Mouse (Mus musculus): Measurements from ENCODE around the gene Fam83d. TPM values are rescaled to one million over a fixed set of nuclear protein-coding genes. Genes with fewer than 3 reads are reported as not detected.

Fam83d gene
- polyA plus RNA-seq, 1 experiment from 2014 or later, result 18.5 TPM

GRCm38 (mm10) chr2:158739113-158739512, 28.8 kb upstream of the Fam83d start:
- 86% methylated on average over 3 of the region's 3 CpGs for WGBS
- ATAC-seq, result no peak
- no peak overlapping the region for H3K4me2 ChIP-seq (ENCODE audit: low read length)

DNA sequence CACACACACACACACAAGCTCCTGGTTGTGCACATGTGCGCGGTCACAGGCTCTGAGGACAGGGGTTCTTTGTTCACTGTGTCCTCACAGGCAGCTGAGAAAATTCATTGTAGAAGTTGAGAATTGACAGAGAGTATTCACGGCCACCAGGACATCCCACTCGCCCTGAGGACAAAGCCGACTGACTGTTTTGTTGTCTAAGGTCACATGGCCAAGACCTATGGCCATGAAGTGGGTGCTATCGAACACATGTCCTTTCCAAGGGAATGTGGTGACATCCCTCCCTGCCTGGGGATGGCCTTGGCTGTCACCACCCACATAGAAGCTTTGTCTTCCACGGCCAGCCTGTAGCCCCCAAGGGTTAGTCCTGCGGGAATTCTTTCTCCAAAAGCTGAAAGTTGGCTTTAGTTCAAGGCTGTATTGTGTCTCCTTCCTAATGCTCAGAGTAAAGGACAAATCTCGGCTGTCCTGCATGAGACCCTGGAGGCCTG, 26.8 kb upstream of the Fam83d start:
- H3K9me3 ChIP-seq (ENCODE audit: control insufficient read depth, low read length), result no peaks in the 10 kb centered on the region
- peaks cover 8% of the 10 kb centered on the region for H3K4me1 ChIP-seq (replicated peaks; ENCODE audit: control insufficient read depth, insufficient read depth, low read length)
- no peak overlapping the region for H3K9ac ChIP-seq (replicated peaks; ENCODE audit: low read depth, low read length)
- H3K4me3 ChIP-seq (replicated peaks; ENCODE audit: low read length), result no peak overlapping the region
- no peak overlapping the region for H3K27ac ChIP-seq (ENCODE audit: low read length)
- no peaks in the 10 kb centered on the region for H3K27me3 ChIP-seq (replicated peaks; ENCODE audit: control insufficient read depth, insufficient read depth, low read length)
- H3K4me2 ChIP-seq (ENCODE audit: low read length), result no peak overlapping the region
- no peak for ATAC-seq
- no peaks in the 10 kb centered on the region for H3K36me3 ChIP-seq (ENCODE audit: control insufficient read depth, insufficient read depth)
- 40% methylated on average over 9 of the region's 9 CpGs for WGBS

More at GRCm38 (mm10) chr2:158739113-158739512, 28.8 kb upstream of the Fam83d start:
- Histone ChIP-seq H3K27ac (ENCODE audit: low read length) (no peak overlapping the region), H3K27me3 (replicated peaks; ENCODE audit: control insufficient read depth, insufficient read depth, low read length) (no peaks in the 10 kb centered on the region), H3K4me1 (replicated peaks; ENCODE audit: control insufficient read depth, insufficient read depth, low read length) (peaks cover 8% of the 10 kb centered on the region), H3K9ac (replicated peaks; ENCODE audit: low read depth, low read length) (no peak overlapping the region), H3K36me3 (ENCODE audit: control insufficient read depth, insufficient read depth) (no peaks in the 10 kb centered on the region), H3K9me3 (ENCODE audit: control insufficient read depth, low read length) (no peaks in the 10 kb centered on the region), H3K4me3 (replicated peaks; ENCODE audit: low read length) (no peak overlapping the region)

- peaks cover 8% of the 10 kb centered on the region for H3K4me1 ChIP-seq (replicated peaks; ENCODE audit: control insufficient read depth, insufficient read depth, low read length)
- H3K9ac ChIP-seq (replicated peaks; ENCODE audit: low read depth, low read length), result no peak overlapping the region
- H3K27ac ChIP-seq (ENCODE audit: low read length), result no peak overlapping the region
- ATAC-seq, result no peak
- no peak overlapping the region for H3K4me2 ChIP-seq (ENCODE audit: low read length)
- H3K4me3 ChIP-seq (replicated peaks; ENCODE audit: low read length), result no peak overlapping the region
- H3K9me3 ChIP-seq (ENCODE audit: control insufficient read depth, low read length), result no peaks in the 10 kb centered on the region
- no peaks in the 10 kb centered on the region for H3K36me3 ChIP-seq (ENCODE audit: control insufficient read depth, insufficient read depth)
- no peaks in the 10 kb centered on the region for H3K27me3 ChIP-seq (replicated peaks; ENCODE audit: control insufficient read depth, insufficient read depth, low read length)
- WGBS, result 78% methylated on average over 5 of the region's 5 CpGs
Measured at GRCm38 (mm10) chr2:158742431-158742830, 25.5 kb upstream of the Fam83d start.

GRCm38 (mm10) chr2:158743518-158744141, 24.3 kb upstream of the Fam83d start:
- Histone ChIP-seq H3K27me3 (replicated peaks; ENCODE audit: control insufficient read depth, insufficient read depth, low read length) (no peaks in the 10 kb centered on the region), H3K27ac (ENCODE audit: low read length) (no peak overlapping the region), H3K4me3 (replicated peaks; ENCODE audit: low read length) (no peak overlapping the region), H3K4me1 (replicated peaks; ENCODE audit: control insufficient read depth, insufficient read depth, low read length) (peaks cover 8% of the 10 kb centered on the region), H3K4me2 (ENCODE audit: low read length) (no peak overlapping the region), H3K36me3 (ENCODE audit: control insufficient read depth, insufficient read depth) (no peaks in the 10 kb centered on the region), H3K9me3 (ENCODE audit: control insufficient read depth, low read length) (no peaks in the 10 kb centered on the region), H3K9ac (replicated peaks; ENCODE audit: low read depth, low read length) (no peak overlapping the region)
- 91% methylated on average over 11 of the region's 11 CpGs for WGBS
- ATAC-seq, result no peak

DNA sequence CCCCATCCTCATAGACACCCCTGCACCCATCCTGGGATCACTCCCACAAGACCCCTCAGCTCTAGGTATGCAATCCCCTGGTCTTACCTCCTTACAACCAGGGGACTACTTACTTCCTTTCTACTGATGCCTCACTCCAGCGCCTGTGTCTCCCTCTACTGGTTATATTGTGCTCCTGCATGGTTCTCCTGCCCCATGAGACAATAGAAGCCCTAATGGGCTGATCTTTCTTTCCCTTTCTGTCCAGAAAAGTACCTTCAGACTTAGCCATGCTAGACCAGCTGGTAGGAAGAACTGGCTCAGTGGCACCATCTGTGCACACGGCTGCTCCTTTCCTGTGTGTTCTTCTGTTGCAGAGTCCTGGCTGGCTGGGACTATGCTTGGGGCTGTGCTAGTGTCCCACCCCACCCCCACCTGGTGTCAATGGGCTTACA, 22.8 kb upstream of the Fam83d start:
- peaks cover 8% of the 10 kb centered on the region for H3K4me1 ChIP-seq (replicated peaks; ENCODE audit: control insufficient read depth, insufficient read depth, low read length)
- H3K36me3 ChIP-seq (ENCODE audit: control insufficient read depth, insufficient read depth), result no peaks in the 10 kb centered on the region
- WGBS, result 19% methylated on average over 2 of the region's 2 CpGs
- no peak overlapping the region for H3K9ac ChIP-seq (replicated peaks; ENCODE audit: low read depth, low read length)
- H3K9me3 ChIP-seq (ENCODE audit: control insufficient read depth, low read length), result no peaks in the 10 kb centered on the region
- H3K27ac ChIP-seq (ENCODE audit: low read length), result no peak overlapping the region
- peak; percentile 76 for ATAC-seq
- no peak overlapping the region for H3K4me2 ChIP-seq (ENCODE audit: low read length)
- no peak overlapping the region for H3K4me3 ChIP-seq (replicated peaks; ENCODE audit: low read length)
- no peaks in the 10 kb centered on the region for H3K27me3 ChIP-seq (replicated peaks; ENCODE audit: control insufficient read depth, insufficient read depth, low read length)

DNA sequence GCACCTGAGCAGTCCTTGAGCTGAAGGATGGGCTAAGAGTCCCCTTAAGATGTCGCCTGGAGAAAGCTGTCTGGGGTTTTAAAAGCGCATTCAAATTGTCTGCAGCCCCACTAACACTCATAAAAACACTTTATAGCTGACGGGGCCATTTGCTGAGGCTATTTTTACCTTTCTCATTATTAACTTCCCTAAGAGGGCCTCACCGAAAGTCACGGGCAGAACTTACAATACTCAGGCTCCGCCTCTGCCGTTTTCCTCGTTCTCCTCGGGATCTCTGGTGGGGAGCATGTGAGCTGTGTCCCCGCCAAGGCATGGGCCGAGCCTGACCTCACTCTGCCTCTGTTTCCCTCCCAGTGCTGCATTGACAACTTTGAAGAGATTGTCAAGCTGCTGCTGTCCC, 21.7 kb upstream of the Fam83d start:
- ATAC-seq, result no peak
- Histone ChIP-seq H3K4me3 (replicated peaks; ENCODE audit: low read length) (no peak overlapping the region), H3K36me3 (ENCODE audit: control insufficient read depth, insufficient read depth) (peaks cover 2% of the 10 kb centered on the region; the same call in 1 of the 2 replicates), H3K4me1 (replicated peaks; ENCODE audit: control insufficient read depth, insufficient read depth, low read length) (peaks cover 8% of the 10 kb centered on the region), H3K9me3 (ENCODE audit: control insufficient read depth, low read length) (no peaks in the 10 kb centered on the region), H3K27ac (ENCODE audit: low read length) (no peak overlapping the region), H3K4me2 (ENCODE audit: low read length) (no peak overlapping the region), H3K9ac (replicated peaks; ENCODE audit: low read depth, low read length) (no peak overlapping the region), H3K27me3 (replicated peaks; ENCODE audit: control insufficient read depth, insufficient read depth, low read length) (no peaks in the 10 kb centered on the region)
- 75% methylated on average over 11 of the region's 11 CpGs for WGBS

- no peak overlapping the region for H3K4me2 ChIP-seq (ENCODE audit: low read length)
- no peaks in the 10 kb centered on the region for H3K9me3 ChIP-seq (ENCODE audit: control insufficient read depth, low read length)
- H3K4me1 ChIP-seq (replicated peaks; ENCODE audit: control insufficient read depth, insufficient read depth, low read length), result peaks cover 7% of the 10 kb centered on the region
- 82% methylated on average over 9 of the region's 9 CpGs for WGBS
- no peak for ATAC-seq
- no peak overlapping the region for H3K9ac ChIP-seq (replicated peaks; ENCODE audit: low read depth, low read length)
- H3K36me3 ChIP-seq (ENCODE audit: control insufficient read depth, insufficient read depth), result peaks cover 9% of the 10 kb centered on the region; the same call in 1 of the 2 replicates
- no peak overlapping the region for H3K4me3 ChIP-seq (replicated peaks; ENCODE audit: low read length)
- H3K27me3 ChIP-seq (replicated peaks; ENCODE audit: control insufficient read depth, insufficient read depth, low read length), result no peaks in the 10 kb centered on the region
- H3K27ac ChIP-seq (ENCODE audit: low read length), result no peak overlapping the region
Measured at GRCm38 (mm10) chr2:158749366-158749765, 18.5 kb upstream of the Fam83d start.

GRCm38 (mm10) chr2:158760231-158760630, 7.7 kb upstream of the Fam83d start:
- H3K36me3 ChIP-seq (ENCODE audit: control insufficient read depth, insufficient read depth), result peaks cover 2% of the 10 kb centered on the region; the same call in 1 of the 2 replicates
- H3K4me3 ChIP-seq (replicated peaks; ENCODE audit: low read length), result no peak overlapping the region
- ATAC-seq, result no peak
- no peaks in the 10 kb centered on the region for H3K9me3 ChIP-seq (ENCODE audit: control insufficient read depth, low read length)
- no peak overlapping the region for H3K27ac ChIP-seq (ENCODE audit: low read length)
- no peaks in the 10 kb centered on the region for H3K27me3 ChIP-seq (replicated peaks; ENCODE audit: control insufficient read depth, insufficient read depth, low read length)
- no peaks in the 10 kb centered on the region for H3K4me1 ChIP-seq (replicated peaks; ENCODE audit: control insufficient read depth, insufficient read depth, low read length)
- WGBS, result 79% methylated on average over 2 of the region's 2 CpGs
- no peak overlapping the region for H3K9ac ChIP-seq (replicated peaks; ENCODE audit: low read depth, low read length)
- H3K4me2 ChIP-seq (ENCODE audit: low read length), result no peak overlapping the region

DNA sequence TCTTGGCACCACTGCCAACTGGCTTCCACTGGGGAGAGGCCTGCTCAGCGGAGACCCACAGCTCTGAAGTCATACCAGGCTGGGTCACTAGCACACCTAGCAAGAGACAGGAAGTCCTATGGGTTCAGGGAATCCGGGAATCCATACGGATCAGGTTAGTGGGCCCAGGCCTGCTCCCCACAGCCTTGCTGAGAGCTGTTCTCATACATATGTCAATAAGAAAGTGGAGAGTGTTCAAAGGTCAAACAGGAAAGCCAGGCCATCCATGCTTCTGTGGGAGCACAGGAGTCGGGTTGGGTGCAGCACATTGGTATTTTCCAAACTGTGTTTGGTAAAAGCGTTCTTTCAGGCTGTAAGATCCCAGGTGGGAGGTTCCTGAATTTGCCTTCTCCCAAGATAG, 5.6 kb upstream of the Fam83d start:
- H3K4me2 ChIP-seq (ENCODE audit: low read length), result no peak overlapping the region
- peaks cover 1% of the 10 kb centered on the region for H3K4me1 ChIP-seq (replicated peaks; ENCODE audit: control insufficient read depth, insufficient read depth, low read length)
- no peaks in the 10 kb centered on the region for H3K27me3 ChIP-seq (replicated peaks; ENCODE audit: control insufficient read depth, insufficient read depth, low read length)
- no peaks in the 10 kb centered on the region for H3K36me3 ChIP-seq (ENCODE audit: control insufficient read depth, insufficient read depth)
- H3K4me3 ChIP-seq (replicated peaks; ENCODE audit: low read length), result no peak overlapping the region
- WGBS, result 94% methylated on average over 5 of the region's 5 CpGs
- H3K9ac ChIP-seq (replicated peaks; ENCODE audit: low read depth, low read length), result no peak overlapping the region
- no peak overlapping the region for H3K27ac ChIP-seq (ENCODE audit: low read length)
- H3K9me3 ChIP-seq (ENCODE audit: control insufficient read depth, low read length), result no peaks in the 10 kb centered on the region
- ATAC-seq, result no peak
